Mouse (Mus musculus) myocyte (in vitro differentiated cells): ENCODE data around the gene Baz2b.

Source experiments
- CEBPB ChIP-seq: IDR thresholded peaks from 2 replicates; pipeline ENCODE4 v1.6.1; 2011; ENCODE audit warnings: mild to moderate bottlenecking, moderate library complexity; ENCODE audit not compliant: poor library complexity, insufficient read depth, severe bottlenecking
- E2F4 ChIP-seq: IDR thresholded peaks from one replicate; pipeline ENCODE4 v1.6.1; 2011; ENCODE audit warnings: mild to moderate bottlenecking, control low read depth, moderate library complexity; ENCODE audit not compliant: insufficient read depth
- MAX ChIP-seq: IDR thresholded peaks from one replicate; pipeline ENCODE4 v1.6.1; 2011; ENCODE audit warnings: low read depth, mild to moderate bottlenecking, control low read depth
- MYOD1 ChIP-seq, 3 experiments: IDR thresholded peaks; one replicate each; pipeline ENCODE4 v1.6.1; 2011; ENCODE audit warnings: control low read depth in 2 of 3, low read depth in 2 of 3, mild to moderate bottlenecking in 2 of 3, moderate library complexity in 1 of 3; ENCODE audit not compliant: insufficient read length in 2 of 3, control insufficient read depth in 1 of 3
- MYOG ChIP-seq, 3 experiments: IDR thresholded peaks; one replicate each; pipeline ENCODE4 v1.6.1; 2011; ENCODE audit warnings: control low read depth in 2 of 3, low read depth in 2 of 3, mild to moderate bottlenecking in 2 of 3; ENCODE audit not compliant: insufficient read length in 2 of 3, control insufficient read depth in 1 of 3, insufficient read depth in 1 of 3
- POLR2A ChIP-seq: IDR thresholded peaks from one replicate; pipeline ENCODE4 v1.6.1; 2011; ENCODE audit warnings: low read depth, mild to moderate bottlenecking, control low read depth, moderate library complexity; ENCODE audit not compliant: insufficient read length
- POLR2AphosphoS2 ChIP-seq: IDR thresholded peaks from one replicate; pipeline ENCODE4 v1.6.1; 2011; ENCODE audit warnings: low read depth, control low read depth; ENCODE audit not compliant: insufficient read length
- TCF12 ChIP-seq: IDR thresholded peaks from one replicate; pipeline ENCODE4 v1.6.1; 2011; ENCODE audit warnings: mild to moderate bottlenecking, control low read depth; ENCODE audit not compliant: poor library complexity, insufficient read depth, severe bottlenecking
- USF1 ChIP-seq: IDR thresholded peaks from one replicate; pipeline ENCODE4 v1.6.1; 2011; ENCODE audit warnings: low read depth, mild to moderate bottlenecking, control low read depth, moderate library complexity

DNA sequence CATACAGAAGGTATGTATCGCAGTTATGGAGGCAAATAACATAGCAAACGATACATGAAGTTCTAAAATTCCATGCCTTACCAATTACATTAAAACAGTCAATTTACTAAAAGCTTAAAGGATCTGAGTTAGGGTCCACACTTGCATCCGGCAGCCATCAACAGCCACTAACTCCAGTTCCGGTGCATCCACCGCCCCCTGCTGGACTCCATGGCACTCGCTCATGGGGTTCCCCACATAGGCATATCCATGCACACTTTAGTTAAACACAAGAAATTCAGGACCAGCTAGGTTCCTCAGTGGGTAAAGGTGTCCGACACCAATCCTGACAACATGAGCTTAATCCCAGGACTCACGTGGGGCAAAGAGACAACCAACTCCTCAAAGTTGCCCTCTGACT is 9.0 kb downstream of the Baz2b start:
- no peak for TF ChIP-seq MYOG (IDR thresholded peaks at IDR 0.05; ENCODE audit: control insufficient read depth in 1 of 3, insufficient read depth in 1 of 3, insufficient read length in 2 of 3, low read depth in 2 of 3)
- no peak for TF ChIP-seq CEBPB
- no peak for TF ChIP-seq POLR2A
- no peak for TF ChIP-seq MAX
- no peak for TF ChIP-seq E2F4
- TF ChIP-seq TCF12, result no peak
- no peak for TF ChIP-seq USF1
- TF ChIP-seq POLR2AphosphoS2, result no peak
- no peak for TF ChIP-seq MYOD1 (IDR thresholded peaks at IDR 0.05; ENCODE audit: control insufficient read depth in 1 of 3, insufficient read length in 2 of 3, low read depth in 2 of 3)
